Comparison of ENCODE assay signal across 12 mouse cellular contexts in genomic region chr3:41606330-41606664, GRCm38 (mm10). TPM values are rescaled to one million over a fixed set of nuclear protein-coding genes. Genes with fewer than 3 reads are reported as not detected.
A peak's percentile ranks its signal among the peaks of the same experiment; 100 is the strongest.
DNase-seq lines count a peak whose midpoint lies in the region; ATAC-seq and TF ChIP-seq lines count a peak whose summit lies in the region.
"Had no signal": no experiment of that assay in that cellular context is flagged by ENCODE, and none has a peak within 500 bp of the region (broad histone marks: within the 10 kb centered on the region; RNA-seq: fewer than 3 reads in every experiment).

No protein-coding gene starts in this region.

- TF ChIP-seq POLR2A in heart, adult 2 months (IDR thresholded peaks at IDR 0.05; ENCODE audit: insufficient read depth, low read depth, low read length): no peak

- intact Hi-C loops in heart, adult 2 months (cut with DNase I): loop anchor here (10.0 kb wide), 1 partner anchor 139 kb away; the partner anchor contains the start of genes D3Ertd751e and Sclt1

- peak; percentile 67 for TF ChIP-seq CTCF in heart, adult 2 months (IDR thresholded peaks at IDR 0.05)
- TF ChIP-seq CTCF in lung, embryonic 14.5 days (IDR thresholded peaks at IDR 0.05; ENCODE audit: low read depth): peak; percentile 46
- no peak for TF ChIP-seq CTCF in Patski (IDR thresholded peaks at IDR 0.05)

- DNase-seq in heart, adult 2 months: no peak
- DNase-seq in heart, embryonic 10.5 days (ENCODE audit: low spot score): no peak
- no peak for DNase-seq in lung, embryonic 14.5 days
- DNase-seq in lung, postnatal 25 days (ENCODE audit: low spot score): no peak
- no peak for DNase-seq in Patski (ENCODE audit: low read depth, low spot score)
- no peak for DNase-seq in urinary bladder, postnatal 25 days (ENCODE audit: low spot score)
- no peak for DNase-seq in kidney, adult 18-20 months
- DNase-seq: adrenal gland, adult 8-10 months; cerebellum, adult 11 months had no signal

- H3K4me2 ChIP-seq in lung, embryonic 14.5 days: no peak overlapping the region
- no peak overlapping the region for H3K4me2 ChIP-seq in neural tube, embryonic 15.5 days
- H3K4me2 ChIP-seq: embryonic facial prominence, embryonic 12.5 days had no signal

- ATAC-seq in lung, embryonic 14.5 days (ENCODE audit: insufficient read depth): no peak
- ATAC-seq in Patski: peak; percentile 25
- 0 out of 2 replicates have a peak, but pooled peaks have one; percentile 1 for ATAC-seq in neural tube, embryonic 15.5 days (ENCODE audit: low FRiP score)

- H3K9me3 ChIP-seq in heart, embryonic 10.5 days: no peaks in the 10 kb centered on the region
- no peaks in the 10 kb centered on the region for H3K9me3 ChIP-seq in lung, embryonic 14.5 days (ENCODE audit: low read depth, low read length)
- no peaks in the 10 kb centered on the region for H3K9me3 ChIP-seq in neural tube, embryonic 15.5 days (replicated peaks)
- H3K9me3 ChIP-seq: embryonic facial prominence, embryonic 12.5 days; limb, embryonic 10.5 days had no signal

- peaks cover 26% of the 10 kb centered on the region for H3K36me3 ChIP-seq in heart, adult 2 months (ENCODE audit: control insufficient read depth, insufficient read depth, low read length)
- peaks cover 47% of the 10 kb centered on the region for H3K36me3 ChIP-seq in heart, embryonic 10.5 days
- H3K36me3 ChIP-seq in lung, embryonic 14.5 days (ENCODE audit: insufficient read depth): peaks cover 30% of the 10 kb centered on the region; the same call in 1 of the 2 replicates
- peaks cover 16% of the 10 kb centered on the region for H3K36me3 ChIP-seq in neural tube, embryonic 15.5 days

- H3K4me3 ChIP-seq in heart, adult 2 months: no peak overlapping the region
- H3K4me3 ChIP-seq in heart, embryonic 10.5 days: no peak overlapping the region
- H3K4me3 ChIP-seq in lung, embryonic 14.5 days (ENCODE audit: low read depth, low read length): no peak overlapping the region
- no peak overlapping the region for H3K4me3 ChIP-seq in neural tube, embryonic 15.5 days (replicated peaks)
- H3K4me3 ChIP-seq: embryonic facial prominence, embryonic 12.5 days; limb, embryonic 10.5 days had no signal

- POLR2A ChIA-PET in Patski (lab: Charles Lee): interaction anchor here (0.5 kb wide), 1 partner anchor 70 kb away, joined by 3 read pairs; no protein-coding TSS in a partner anchor

- no peak for TF ChIP-seq EP300 in heart, adult 2 months (IDR thresholded peaks at IDR 0.05; ENCODE audit: insufficient read depth, low read depth, low read length)

- WGBS in heart, adult 2 months: 90% methylated on average over 4 of the region's 4 CpGs
- WGBS in heart, embryonic 10.5 days: 85% methylated on average over 4 of the region's 4 CpGs
- 83% methylated on average over 4 of the region's 4 CpGs for WGBS in lung, embryonic 14.5 days
- 88% methylated on average over 4 of the region's 4 CpGs for WGBS in neural tube, embryonic 15.5 days

- H3K79me2 ChIP-seq in heart, adult 2 months (replicated peaks; ENCODE audit: control insufficient read depth, insufficient read depth, low read length): no peaks in the 10 kb centered on the region

- in situ Hi-C loops in Patski (cut with MboI; ENCODE audit: low pct_unique_long_range_greater_than_20kb): loop anchor here (5.0 kb wide), 1 partner anchor 424 kb away; no protein-coding TSS in a partner anchor

- no peaks in the 10 kb centered on the region for H3K27me3 ChIP-seq in heart, adult 2 months (ENCODE audit: control insufficient read depth, insufficient read depth, low read length)
- no peaks in the 10 kb centered on the region for H3K27me3 ChIP-seq in heart, embryonic 10.5 days (ENCODE audit: insufficient read depth, poor library complexity, severe bottlenecking)
- no peaks in the 10 kb centered on the region for H3K27me3 ChIP-seq in lung, embryonic 14.5 days (ENCODE audit: insufficient read depth, low read length)
- H3K27me3 ChIP-seq in Patski: no peaks in the 10 kb centered on the region
- no peaks in the 10 kb centered on the region for H3K27me3 ChIP-seq in neural tube, embryonic 15.5 days (replicated peaks)
- H3K27me3 ChIP-seq: embryonic facial prominence, embryonic 12.5 days had no signal

- H3K9ac ChIP-seq in heart, adult 2 months (ENCODE audit: low read depth, low read length): no peak overlapping the region
- no peak overlapping the region for H3K9ac ChIP-seq in lung, embryonic 14.5 days
- H3K9ac ChIP-seq in neural tube, embryonic 15.5 days (replicated peaks): no peak overlapping the region
- H3K9ac ChIP-seq: embryonic facial prominence, embryonic 12.5 days had no signal

- CTCF ChIA-PET in Patski (lab: Charles Lee): interaction anchor here (0.6 to 2.2 kb wide), 11 partner anchors 10 to 564 kb away, joined by 3 to 7 read pairs (median 3); no protein-coding TSS in a partner anchor

- no peak overlapping the region for H3K27ac ChIP-seq in heart, adult 2 months
- H3K27ac ChIP-seq in heart, embryonic 10.5 days: no peak overlapping the region
- H3K27ac ChIP-seq in lung, embryonic 14.5 days (ENCODE audit: low read depth): no peak overlapping the region
- H3K27ac ChIP-seq in neural tube, embryonic 15.5 days (replicated peaks): no peak overlapping the region
- H3K27ac ChIP-seq: embryonic facial prominence, embryonic 12.5 days; limb, embryonic 10.5 days had no signal

- peaks cover 11% of the 10 kb centered on the region for H3K4me1 ChIP-seq in heart, adult 2 months (ENCODE audit: control insufficient read depth, insufficient read depth, low read length)
- H3K4me1 ChIP-seq in heart, embryonic 10.5 days: peaks cover 25% of the 10 kb centered on the region; the same call in 1 of the 2 replicates
- H3K4me1 ChIP-seq in lung, embryonic 14.5 days (ENCODE audit: insufficient read depth): no peaks in the 10 kb centered on the region
- peaks cover 39% of the 10 kb centered on the region for H3K4me1 ChIP-seq in neural tube, embryonic 15.5 days

RNA-seq across cellular contexts. Expression of gene Jade1, which starts 50.8 kb away (rescaled TPM):
- 10 to 100 TPM; 28.5 to 38.6 TPM for total RNA-seq in heart, adult 2 months (2021)
- 10.1 and 24.0 TPM in 2 replicates for polyA plus RNA-seq in heart, adult 2 months (2012; rRNA removed)
- polyA plus RNA-seq in heart, embryonic 10.5 days (2016; fragmentation: Nextera tagmentation; extraction: Ambion mirVana): 13.1 and 17.8 TPM in 2 replicates
- 10.3 and 10.5 TPM in 2 replicates for polyA plus RNA-seq in lung, embryonic 14.5 days (2014; fragmentation: Nextera tagmentation; extraction: Ambion mirVana)
- polyA plus RNA-seq in Patski (2021): 48.1 TPM
- polyA plus RNA-seq in neural tube, embryonic 15.5 days (2015; fragmentation: Nextera tagmentation; extraction: Ambion mirVana): 15.2 and 15.6 TPM in 2 replicates
